Mouse (Mus musculus) intestine, embryonic 15.5 days (tissue): ENCODE data around the gene B4galt5. TPM values are rescaled to one million over a fixed set of nuclear protein-coding genes. Genes with fewer than 3 reads are reported as not detected.

Experiments used
- ATAC-seq: fragments of 200-750 bp; cut with Nextera tagmentation; 2 replicates; pipeline ENCODE4 v1.8.0; 2017; ENCODE audit warnings: moderate TSS enrichment, moderate library complexity
- H3K27ac ChIP-seq: fragments of 300-500 bp; sonication (generic); 2 replicates; pipeline ENCODE4 v1.5.1; 2015; ENCODE audit warnings: mild to moderate bottlenecking, inconsistent platforms
- H3K27me3 ChIP-seq: fragments of 300-500 bp; sonication (generic); replicated peaks from 2 replicates; pipeline ENCODE4 v1.6.1; 2015; ENCODE audit warnings: inconsistent platforms
- H3K36me3 ChIP-seq: fragments of 300-500 bp; sonication (generic); 2 replicates; pipeline ENCODE4 v1.6.1; 2015; ENCODE audit warnings: inconsistent platforms
- H3K4me1 ChIP-seq: fragments of 300-500 bp; sonication (generic); replicated peaks from 2 replicates; pipeline ENCODE4 v1.6.1; 2015; ENCODE audit warnings: inconsistent platforms
- H3K4me2 ChIP-seq: fragments of 300-500 bp; sonication (generic); replicated peaks from 2 replicates; pipeline ENCODE4 v1.6.1; 2015; ENCODE audit warnings: mild to moderate bottlenecking, inconsistent platforms
- H3K4me3 ChIP-seq: fragments of 300-500 bp; sonication (generic); replicated peaks from 2 replicates; pipeline ENCODE4 v1.5.1; 2015; ENCODE audit warnings: inconsistent platforms
- H3K9ac ChIP-seq: fragments of 300-500 bp; sonication (generic); 2 replicates; pipeline ENCODE4 v1.6.1; 2015; ENCODE audit warnings: inconsistent platforms
- H3K9me3 ChIP-seq: fragments of 300-500 bp; sonication (generic); 2 replicates; pipeline ENCODE4 v1.6.1; 2016; ENCODE audit warnings: inconsistent platforms
- WGBS: fragments of 180-500 bp; shearing (Covaris S2); methylation state at CpG from one replicate; pipeline ENCODE4 v1.1.7; 2015; 5-methylcytosine and 5-hydroxymethylcytosine counted together
- polyA plus RNA-seq: library from polyadenylated mRNA; unstranded; fragments of >200 nt; fragmentation: Nextera tagmentation; extraction: Ambion mirVana; gene quantifications from 2 replicates; pipeline ENCODE4 v1.2.1, GENCODE M21; 2015

Gene B4galt5
- polyA plus RNA-seq, 1 experiment from 2014 or later: 9.6 TPM

DNA sequence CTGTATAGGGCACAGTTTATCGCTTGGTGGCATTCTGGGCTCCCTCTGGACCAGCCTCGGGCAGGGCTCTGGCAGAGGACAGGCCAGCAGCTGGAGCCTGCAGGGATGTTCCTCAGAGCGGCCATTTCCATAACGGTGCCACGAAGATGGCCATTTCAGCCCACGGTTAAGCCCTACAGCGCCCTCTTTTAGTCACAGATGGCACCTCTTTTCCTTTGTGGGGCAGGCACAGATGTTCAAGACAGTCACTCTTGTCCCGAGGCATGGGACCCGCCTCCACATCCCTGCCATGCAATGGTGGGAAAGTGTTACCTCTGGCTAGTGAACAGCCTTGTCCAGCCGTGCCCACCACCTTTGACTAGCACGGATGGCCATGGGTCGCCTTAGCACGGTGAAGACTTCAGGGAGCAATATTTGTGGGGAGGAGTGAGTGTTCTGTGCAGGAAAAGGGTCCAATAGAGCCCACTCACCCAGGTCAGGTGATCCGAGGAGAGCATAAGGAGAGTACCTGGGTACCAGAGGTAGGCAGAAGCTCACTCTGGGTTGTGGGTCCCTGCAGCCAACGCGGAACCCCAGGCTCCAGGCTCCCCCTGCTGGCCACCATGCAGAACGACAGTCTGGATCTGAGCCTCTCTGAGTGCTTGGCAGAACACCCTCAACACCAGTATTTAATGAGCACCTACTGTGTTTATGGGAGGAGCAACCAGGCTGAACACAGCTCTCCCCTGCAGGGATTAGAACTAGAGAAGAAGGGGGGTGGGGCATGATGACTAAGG, 70.0 kb downstream of the B4galt5 start:
- Histone ChIP-seq H3K4me1 (0 out of 2 replicates have a peak, but pooled peaks cover 3% of the 10 kb centered on the region), H3K4me2 (no peak overlapping the region), H3K36me3 (no peaks in the 10 kb centered on the region), H3K4me3 (no peak overlapping the region), H3K27me3 (0 out of 2 replicates have a peak, but pooled peaks cover 2% of the 10 kb centered on the region), H3K9me3 (no peaks in the 10 kb centered on the region), H3K9ac (no peak overlapping the region), H3K27ac (no peak overlapping the region)
- 59% methylated on average over 17 of the region's 17 CpGs for whole genome bisulfite sequencing
- peak; percentile 47; the same call in 1 of the 2 replicates for ATAC-seq

- Histone ChIP-seq H3K27me3 (0 out of 2 replicates have a peak, but pooled peaks cover 2% of the 10 kb centered on the region), H3K9me3 (no peaks in the 10 kb centered on the region), H3K9ac (no peak overlapping the region), H3K36me3 (no peaks in the 10 kb centered on the region), H3K4me2 (no peak overlapping the region), H3K4me1 (0 out of 2 replicates have a peak, but pooled peaks cover 3% of the 10 kb centered on the region), H3K27ac (no peak overlapping the region), H3K4me3 (no peak overlapping the region)
- no peak for ATAC-seq
- 81% methylated on average over 7 of the region's 7 CpGs for WGBS
Measured at GRCm38 (mm10) chr2:167278011-167278410, 71.0 kb downstream of the B4galt5 start.

GRCm38 (mm10) chr2:167277026-167277425, 72.0 kb downstream of the B4galt5 start:
- H3K27me3 ChIP-seq: 0 out of 2 replicates have a peak, but pooled peaks cover 2% of the 10 kb centered on the region
- H3K4me1 ChIP-seq: 0 out of 2 replicates have a peak, but pooled peaks cover 3% of the 10 kb centered on the region
- no peaks in the 10 kb centered on the region for H3K9me3 ChIP-seq
- no peak overlapping the region for H3K4me2 ChIP-seq
- no peak overlapping the region for H3K4me3 ChIP-seq
- H3K36me3 ChIP-seq: no peaks in the 10 kb centered on the region
- no peak overlapping the region for H3K27ac ChIP-seq
- 80% methylated on average over 13 of the region's 13 CpGs for WGBS
- H3K9ac ChIP-seq: no peak overlapping the region
- ATAC-seq: no peak

DNA sequence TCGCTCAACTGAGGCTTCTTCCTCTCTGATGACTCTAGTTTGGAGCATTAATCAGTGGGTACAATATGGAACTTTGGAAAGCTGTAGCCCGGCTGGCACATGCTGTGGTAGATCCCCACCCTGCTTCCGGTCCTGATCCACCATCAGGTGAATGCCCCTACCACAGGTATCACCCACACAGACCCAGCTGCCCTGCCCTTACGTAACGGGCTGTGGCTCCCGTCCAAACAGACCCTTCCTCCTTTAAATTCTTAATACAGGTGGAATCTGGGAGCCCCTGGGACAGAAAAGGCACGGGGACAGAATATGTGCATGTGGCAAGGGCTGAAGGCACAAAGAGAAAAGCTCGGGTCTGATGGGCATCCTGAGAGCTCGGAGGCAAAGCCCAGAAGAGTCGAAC, 73.1 kb downstream of the B4galt5 start:
- no peak for ATAC-seq
- no peak overlapping the region for H3K9ac ChIP-seq
- no peaks in the 10 kb centered on the region for H3K36me3 ChIP-seq
- no peak overlapping the region for H3K4me2 ChIP-seq
- 89% methylated on average over 10 of the region's 10 CpGs for WGBS
- 0 out of 2 replicates have a peak, but pooled peaks cover 2% of the 10 kb centered on the region for H3K27me3 ChIP-seq
- H3K27ac ChIP-seq: no peak overlapping the region
- H3K4me1 ChIP-seq: 0 out of 2 replicates have a peak, but pooled peaks cover 1% of the 10 kb centered on the region
- H3K4me3 ChIP-seq: no peak overlapping the region
- no peaks in the 10 kb centered on the region for H3K9me3 ChIP-seq

GRCm38 (mm10) chr2:167274713-167275465, 74.1 kb downstream of the B4galt5 start:
- Histone ChIP-seq H3K27me3 (0 out of 2 replicates have a peak, but pooled peaks cover 2% of the 10 kb centered on the region), H3K4me3 (no peak overlapping the region), H3K9me3 (no peaks in the 10 kb centered on the region), H3K4me1 (no peaks in the 10 kb centered on the region), H3K9ac (no peak overlapping the region), H3K4me2 (no peak overlapping the region), H3K27ac (no peak overlapping the region), H3K36me3 (no peaks in the 10 kb centered on the region)
- 55% methylated on average over 10 of the region's 10 CpGs for WGBS
- no peak for ATAC-seq

- Histone ChIP-seq H3K27me3 (0 out of 2 replicates have a peak, but pooled peaks cover 2% of the 10 kb centered on the region), H3K9me3 (no peaks in the 10 kb centered on the region), H3K36me3 (no peaks in the 10 kb centered on the region), H3K27ac (no peak overlapping the region), H3K4me1 (no peaks in the 10 kb centered on the region), H3K4me2 (no peak overlapping the region), H3K4me3 (no peak overlapping the region), H3K9ac (no peak overlapping the region)
- ATAC-seq: no peak
- WGBS: 79% methylated on average over 13 of the region's 13 CpGs
Measured at GRCm38 (mm10) chr2:167273206-167273740, 75.7 kb downstream of the B4galt5 start.

DNA sequence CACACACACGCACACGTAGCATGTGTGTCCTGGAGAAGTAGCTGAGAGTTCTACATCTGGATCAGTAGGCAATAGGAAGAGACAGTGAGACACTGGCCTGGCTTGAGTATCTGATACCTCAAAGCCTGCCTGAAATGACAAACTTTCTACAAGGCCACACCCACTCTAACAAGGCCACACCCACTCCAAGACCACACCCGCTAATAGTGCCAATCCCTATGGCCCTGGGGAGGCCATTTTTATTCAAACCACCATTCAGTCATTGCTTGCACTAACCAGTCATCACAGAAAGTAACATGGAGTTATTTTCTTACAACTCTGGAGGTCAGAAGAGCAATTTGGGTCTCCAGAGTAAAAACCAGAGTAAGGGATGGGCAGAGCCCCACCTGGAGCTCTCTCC, 76.3 kb downstream of the B4galt5 start:
- Histone ChIP-seq H3K27ac (no peak overlapping the region), H3K4me3 (no peak overlapping the region), H3K4me2 (no peak overlapping the region), H3K9ac (no peak overlapping the region), H3K36me3 (no peaks in the 10 kb centered on the region), H3K27me3 (0 out of 2 replicates have a peak, but pooled peaks cover 2% of the 10 kb centered on the region), H3K9me3 (no peaks in the 10 kb centered on the region), H3K4me1 (no peaks in the 10 kb centered on the region)
- no peak for ATAC-seq
- WGBS: 72% methylated on average over 3 of the region's 3 CpGs

DNA sequence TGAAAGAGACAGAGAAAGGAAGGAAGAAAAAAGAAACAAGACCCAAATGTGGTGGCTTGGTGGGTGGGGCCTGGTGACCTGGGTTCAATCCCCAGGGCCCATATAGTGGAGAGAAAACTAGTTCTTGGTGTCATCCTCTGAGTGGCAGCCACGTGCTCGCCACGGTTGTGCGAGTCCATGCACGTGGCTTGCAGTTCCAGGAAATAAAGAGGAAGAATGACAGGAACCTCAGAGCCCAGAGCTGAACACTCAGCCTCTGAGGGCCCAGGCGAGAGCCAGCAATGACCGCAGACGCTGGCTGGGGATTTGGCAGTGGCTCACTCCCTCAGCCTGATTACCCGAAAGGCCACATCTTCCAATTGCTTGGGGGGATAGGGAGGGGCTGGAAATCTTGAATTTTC, 77.9 kb downstream of the B4galt5 start:
- no peak for ATAC-seq
- Histone ChIP-seq H3K9me3 (no peaks in the 10 kb centered on the region), H3K27me3 (0 out of 2 replicates have a peak, but pooled peaks cover under 1% of the 10 kb centered on the region), H3K4me1 (no peaks in the 10 kb centered on the region), H3K4me3 (no peak overlapping the region), H3K4me2 (no peak overlapping the region), H3K9ac (no peak overlapping the region), H3K27ac (no peak overlapping the region), H3K36me3 (no peaks in the 10 kb centered on the region)
- WGBS: 80% methylated on average over 9 of the region's 9 CpGs

DNA sequence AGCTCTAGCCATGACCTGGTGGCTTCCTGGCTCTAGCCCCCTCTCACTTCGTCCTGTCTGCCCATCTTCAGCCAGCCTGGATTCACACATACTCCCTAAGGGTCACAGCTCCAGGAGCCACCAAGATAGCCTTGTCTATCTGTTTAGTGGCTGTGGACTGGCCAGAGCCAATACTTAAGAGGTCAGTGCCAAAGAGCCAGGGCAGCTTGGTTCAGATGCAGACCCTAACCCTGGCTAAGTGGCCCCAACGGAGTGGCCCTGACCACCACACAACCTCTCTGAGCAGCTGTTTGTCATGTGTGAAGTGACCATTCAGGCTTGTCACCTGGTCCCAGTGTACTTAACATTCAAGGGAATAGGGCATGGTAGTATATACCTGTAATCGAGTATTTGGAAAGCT, 78.5 kb downstream of the B4galt5 start:
- Histone ChIP-seq H3K9ac (no peak overlapping the region), H3K36me3 (no peaks in the 10 kb centered on the region), H3K4me1 (no peaks in the 10 kb centered on the region), H3K4me3 (no peak overlapping the region), H3K27me3 (no peaks in the 10 kb centered on the region), H3K27ac (no peak overlapping the region), H3K4me2 (no peak overlapping the region), H3K9me3 (no peaks in the 10 kb centered on the region)
- 88% methylated on average over 3 of the region's 3 CpGs for WGBS
- no peak for ATAC-seq

- 90% methylated on average over 1 of the region's 1 CpGs for WGBS
- no peaks in the 10 kb centered on the region for H3K4me1 ChIP-seq
Measured at GRCm38 (mm10) chr2:167268721-167269120, 80.3 kb downstream of the B4galt5 start.

DNA sequence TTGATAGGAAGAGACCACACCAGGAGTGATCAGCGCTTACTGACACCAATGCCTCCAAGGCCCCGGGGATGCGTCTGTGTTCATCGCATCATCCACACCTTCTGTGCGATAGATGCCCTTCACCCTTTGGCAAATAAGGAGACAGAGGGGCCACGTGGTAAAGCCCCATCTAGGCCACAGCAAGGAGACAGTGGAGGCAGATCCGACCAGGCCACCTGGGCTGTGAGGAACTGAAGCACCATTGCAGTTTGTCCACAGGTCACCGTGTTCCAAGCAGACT, 80.6 kb downstream of the B4galt5 start:
- ATAC-seq: no peak
- Histone ChIP-seq H3K27ac (no peak overlapping the region), H3K9me3 (no peaks in the 10 kb centered on the region), H3K9ac (no peak overlapping the region), H3K4me2 (no peak overlapping the region), H3K27me3 (no peaks in the 10 kb centered on the region), H3K36me3 (no peaks in the 10 kb centered on the region), H3K4me1 (no peaks in the 10 kb centered on the region), H3K4me3 (no peak overlapping the region)
- 89% methylated on average over 8 of the region's 8 CpGs for WGBS

More at GRCm38 (mm10) chr2:167268721-167269120, 80.3 kb downstream of the B4galt5 start:
- Histone ChIP-seq H3K9me3 (no peaks in the 10 kb centered on the region), H3K4me3 (no peak overlapping the region), H3K36me3 (no peaks in the 10 kb centered on the region), H3K27me3 (no peaks in the 10 kb centered on the region), H3K9ac (no peak overlapping the region), H3K4me2 (no peak overlapping the region), H3K27ac (no peak overlapping the region)
- no peak for ATAC-seq
